Mouse (Mus musculus) frontal cortex, adult (tissue): ENCODE data around the gene Rpl36al.
A peak's percentile ranks its signal among the peaks of the same experiment; 100 is the strongest.

Source experiments
- ATAC-seq: cut with Nextera tagmentation; 2 replicates; pipeline ENCODE4 v1.9.2; 2017; ENCODE audit warnings: mild to moderate bottlenecking, moderate library complexity, mixed read lengths; ENCODE audit not compliant: low TSS enrichment

Rpl36al gene

DNA sequence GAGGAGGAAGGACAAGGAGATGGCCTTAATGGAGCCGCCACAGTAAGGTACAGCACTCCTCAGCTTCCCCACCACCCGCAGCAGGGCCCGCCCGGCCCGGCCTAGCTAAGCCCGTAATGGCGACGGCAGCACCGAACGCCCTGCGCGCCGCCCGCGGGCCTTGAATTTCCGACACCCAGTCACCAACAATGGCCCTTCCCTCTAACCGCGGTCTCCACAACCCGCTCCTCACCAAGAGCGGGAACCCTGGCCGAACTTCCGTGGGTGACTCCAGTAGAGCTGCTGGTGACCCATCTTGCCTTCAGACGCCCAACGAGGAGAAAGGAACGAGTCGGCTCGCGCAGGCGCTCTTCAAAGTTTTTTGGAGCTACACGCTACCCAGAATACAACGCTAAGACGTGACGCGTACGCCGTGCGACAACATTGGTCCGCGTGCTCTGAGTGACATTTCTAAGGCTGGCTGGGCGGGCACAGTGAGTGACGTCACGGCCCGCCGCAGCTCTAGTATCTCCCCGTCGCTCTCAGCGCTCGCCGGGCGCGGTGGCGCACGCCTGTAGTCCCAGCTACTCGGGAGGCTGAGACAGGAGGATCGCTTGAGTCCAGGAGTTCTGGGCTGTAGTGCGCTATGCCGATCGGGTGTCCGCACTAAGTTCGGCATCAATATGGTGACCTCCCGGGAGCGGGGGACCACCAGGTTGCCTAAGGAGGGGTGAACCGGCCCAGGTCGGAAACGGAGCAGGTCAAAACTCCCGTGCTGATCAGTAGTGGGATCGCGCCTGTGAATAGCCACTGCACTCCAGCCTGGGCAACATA, 24.9 kb downstream of the Rpl36al start, which contains the start of gene Rps29:
TSS of gene Rps29 (minus strand) at position 422 of the 813 bp plus-strand sequence.
- ATAC-seq, result peak; percentile 97

DNA sequence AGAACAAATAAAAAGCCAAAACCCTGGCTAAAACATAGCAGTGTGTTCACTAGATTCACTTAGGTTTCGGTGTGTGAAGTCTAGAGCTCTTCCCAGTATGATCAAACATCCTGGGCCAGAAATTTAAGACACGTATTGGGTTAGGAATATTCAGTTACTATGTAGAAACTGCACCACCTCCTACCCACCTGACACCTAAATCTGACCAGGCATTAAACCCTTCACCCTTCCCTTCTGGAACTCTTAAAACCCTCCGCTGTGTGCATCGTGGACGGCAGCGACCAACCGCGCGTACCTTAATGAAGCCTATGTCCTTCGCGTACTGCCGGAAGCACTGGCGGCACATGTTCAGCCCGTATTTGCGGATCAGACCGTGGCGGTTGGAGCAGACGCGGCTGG, 25.5 kb downstream of the Rpl36al start:
- 0 out of 2 replicates have a peak, but pooled peaks have one; percentile 0 for ATAC-seq

DNA sequence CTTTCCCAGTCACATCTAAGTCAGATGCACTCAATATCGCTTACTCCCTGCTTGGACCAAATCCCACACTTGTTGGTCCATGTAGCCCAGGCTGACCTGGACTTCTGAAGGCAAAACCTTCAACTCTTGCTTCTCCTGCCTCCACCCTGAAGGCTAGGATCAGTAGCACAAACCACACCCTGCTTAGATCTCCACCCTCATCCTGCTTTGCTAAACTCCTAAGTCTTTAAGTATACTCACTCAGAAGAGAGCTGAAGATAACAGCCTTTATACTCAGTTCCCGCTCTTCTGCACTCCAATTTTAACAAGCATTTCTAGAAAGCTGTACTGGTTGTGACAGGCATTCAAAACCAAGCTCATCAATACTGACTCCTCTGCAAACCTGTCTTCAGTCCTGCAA, 26.8 kb downstream of the Rpl36al start:
- ATAC-seq, result no peak

DNA sequence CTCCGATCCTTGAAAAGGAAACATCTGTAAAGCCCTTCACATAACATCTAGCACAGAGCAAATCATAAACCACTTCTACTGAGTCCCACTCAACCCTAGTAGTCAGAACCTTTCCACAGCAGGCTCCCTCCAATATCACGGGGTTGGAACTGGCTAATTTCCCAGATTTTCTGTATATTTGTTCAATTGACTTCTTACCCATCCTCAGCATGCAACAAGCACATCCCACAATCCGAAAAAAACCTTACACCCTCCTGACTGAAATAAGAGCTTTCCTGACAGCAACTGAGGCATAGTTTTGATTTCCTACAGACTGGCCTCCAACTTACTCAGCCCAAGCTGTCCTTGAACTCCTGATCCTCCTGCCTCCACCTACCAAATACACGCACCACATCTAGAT, 27.4 kb downstream of the Rpl36al start:
- ATAC-seq, result no peak

DNA sequence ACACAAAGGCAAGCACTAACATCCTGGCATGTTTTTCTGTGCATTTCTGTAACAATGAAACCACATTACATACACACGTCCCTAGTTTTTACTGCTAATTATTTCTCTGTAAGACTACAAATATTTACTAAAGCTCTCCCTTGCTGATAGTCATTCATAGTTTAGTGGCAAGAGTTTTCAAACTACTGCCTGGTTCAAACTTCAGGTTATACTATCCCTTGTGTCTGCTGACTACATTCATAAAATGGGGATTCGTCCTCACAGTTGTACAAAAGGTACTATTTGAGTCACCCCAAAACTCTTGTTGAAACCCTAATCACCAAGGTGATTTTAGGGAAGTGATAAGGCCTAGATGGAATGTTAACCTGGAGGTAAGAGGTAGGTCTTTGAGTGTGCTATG, 28.0 kb downstream of the Rpl36al start:
- no peak for ATAC-seq

DNA sequence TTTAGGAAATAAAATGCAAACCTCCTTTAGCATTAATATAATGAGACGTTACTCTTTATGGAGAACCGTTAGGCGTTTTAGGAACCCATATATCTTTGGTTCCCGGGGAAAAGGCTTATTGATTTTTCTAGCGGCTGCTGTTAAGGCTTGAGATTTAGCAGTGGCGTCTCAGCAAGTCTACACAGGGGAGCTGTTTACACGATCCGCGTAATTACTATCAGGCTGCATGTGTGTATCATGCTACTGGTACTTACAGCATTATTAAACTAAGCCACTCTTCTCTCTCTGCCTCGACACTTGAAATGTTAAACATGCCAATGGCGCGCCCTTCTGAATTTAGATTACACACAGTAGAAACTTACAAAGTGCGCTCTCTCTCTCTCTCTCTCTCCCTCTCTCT, 33.8 kb downstream of the Rpl36al start:
- ATAC-seq, result no peak

DNA sequence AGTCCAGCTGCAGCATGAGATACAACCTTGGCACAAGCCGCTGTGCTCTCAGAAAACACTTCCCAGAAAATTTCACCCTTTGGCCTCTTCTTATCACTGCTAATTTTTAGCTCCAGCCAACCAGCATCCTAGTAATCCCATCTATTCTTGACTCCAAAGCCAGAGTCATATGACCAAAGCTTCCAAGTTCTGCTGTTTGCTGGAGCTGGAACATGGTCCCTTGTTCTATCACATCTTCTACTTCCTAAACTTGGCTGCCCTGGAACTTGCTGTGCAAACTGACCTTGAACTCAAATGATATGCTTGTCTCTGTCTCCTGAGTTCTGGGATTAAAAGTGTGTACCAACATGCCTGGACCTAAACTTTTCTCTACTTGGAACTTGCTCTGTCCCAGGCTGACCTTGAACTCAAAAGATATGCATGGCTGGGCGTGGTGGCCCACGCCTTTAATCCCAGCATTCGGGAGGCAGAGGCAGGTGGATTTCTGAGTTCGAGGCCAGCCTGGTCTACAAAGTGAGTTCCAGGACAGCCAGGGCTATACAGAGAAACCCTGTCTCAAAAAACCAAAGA, 36.6 kb downstream of the Rpl36al start:
- ATAC-seq, result no peak

DNA sequence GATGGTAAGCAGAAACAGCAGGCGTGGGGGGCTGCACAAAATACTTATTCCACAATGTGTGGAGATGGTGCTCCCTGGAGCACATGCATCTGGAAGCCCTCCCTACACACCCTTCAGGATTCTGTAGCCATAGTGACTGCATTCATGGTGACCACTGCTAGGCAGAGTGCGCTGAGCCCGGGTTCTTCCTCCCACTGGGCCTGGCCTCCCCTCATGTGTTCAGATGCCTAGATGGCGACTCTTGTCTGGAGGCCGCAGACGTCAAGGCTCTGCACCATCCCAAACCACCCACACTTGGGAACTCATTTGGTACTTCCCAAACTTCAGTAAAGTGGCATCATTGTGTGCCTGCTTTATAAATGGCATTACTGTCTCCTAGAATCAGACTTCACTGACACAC, 40.4 kb downstream of the Rpl36al start:
- no peak for ATAC-seq

DNA sequence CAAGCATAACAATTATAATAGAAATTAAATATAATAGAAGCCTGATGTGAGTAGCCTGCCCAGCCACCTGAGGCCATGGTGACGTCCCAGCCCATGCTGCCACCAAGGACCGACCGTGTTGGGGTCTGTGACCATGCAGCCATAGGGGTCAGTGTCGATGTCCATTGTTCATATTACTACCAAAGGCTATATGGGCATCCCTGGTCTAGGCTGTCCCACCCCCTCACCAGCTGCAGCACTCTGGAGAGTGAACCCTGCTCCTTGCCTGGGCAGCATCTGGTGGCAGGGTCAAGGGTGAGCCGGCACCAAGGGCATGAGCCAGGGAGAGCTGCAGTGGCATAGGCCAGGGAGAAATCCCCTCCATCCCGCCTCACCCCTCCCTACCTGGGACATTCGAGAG, 44.0 kb downstream of the Rpl36al start:
- ATAC-seq, result no peak

DNA sequence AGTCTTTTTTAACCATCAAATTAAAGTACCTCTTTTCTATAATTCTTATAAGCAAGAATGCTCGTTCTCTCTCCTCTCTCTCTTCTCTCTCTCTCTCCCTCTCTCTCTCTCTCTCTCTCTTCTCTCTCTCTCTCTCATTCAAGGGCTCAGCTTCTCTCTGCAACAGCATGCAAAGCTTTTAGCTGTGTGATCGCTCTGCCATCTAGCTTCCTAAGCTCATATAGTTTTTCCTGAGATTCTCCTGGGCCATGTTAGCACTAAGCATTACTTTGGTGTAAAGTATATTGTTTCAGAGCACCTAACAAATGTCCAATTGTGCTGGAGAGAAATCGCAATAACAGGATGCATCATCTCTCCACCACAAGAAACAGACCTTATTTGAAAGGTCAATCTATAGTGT, 44.7 kb downstream of the Rpl36al start:
- no peak for ATAC-seq
